Mouse (Mus musculus) embryonic facial prominence, embryonic 11.5 days (tissue): ENCODE measurements at regions not wholly inside any gene's neighbourhood (a gene's known extent, or its start where the extent isn't known, plus 50 kb on each side); places are given as distances from the start of the nearest gene placed in this dataset.

ENCODE experiments used
- ATAC-seq: fragments of 200-750 bp; cut with Nextera tagmentation; replicated peaks from 2 replicates; pipeline ENCODE4 v1.8.0; 2017; ENCODE audit warnings: low read depth; ENCODE audit not compliant: insufficient number of reproducible peaks, low FRiP score, low TSS enrichment
- DNase-seq: peaks from one replicate; pipeline ENCODE4 v3.0.0-alpha.2; 2015; ENCODE audit warnings: low spot score
- H3K27ac ChIP-seq: fragments of 300-500 bp; sonication (generic); replicated peaks from 2 replicates; pipeline ENCODE4 v1.5.1; 2014; ENCODE audit warnings: mild to moderate bottlenecking, low read depth, low read length, control low read depth
- H3K27me3 ChIP-seq: fragments of 300-500 bp; sonication (generic); 2 replicates; pipeline ENCODE4 v1.6.1; 2014; ENCODE audit warnings: mild to moderate bottlenecking, low read length, moderate library complexity, mixed read lengths; ENCODE audit not compliant: control insufficient read depth, insufficient read depth
- H3K36me3 ChIP-seq: fragments of 300-500 bp; sonication (generic); replicated peaks from 2 replicates; pipeline ENCODE4 v1.6.1; 2014; ENCODE audit warnings: low read depth, mild to moderate bottlenecking, low read length, moderate library complexity, mixed read lengths; ENCODE audit not compliant: control insufficient read depth, insufficient read depth
- H3K4me1 ChIP-seq: fragments of 300-500 bp; sonication (generic); 2 replicates; pipeline ENCODE4 v1.6.1; 2014; ENCODE audit warnings: low read length, mixed read lengths; ENCODE audit not compliant: control insufficient read depth, insufficient read depth
- H3K4me2 ChIP-seq: fragments of 300-500 bp; sonication (generic); 2 replicates; pipeline ENCODE4 v1.6.1; 2014; ENCODE audit warnings: low read depth, mild to moderate bottlenecking, control low read depth, low read length, moderate library complexity
- H3K4me3 ChIP-seq: fragments of 300-500 bp; sonication (generic); 2 replicates; pipeline ENCODE4 v1.5.1; 2014; ENCODE audit warnings: low read depth, low read length, control low read depth
- H3K9ac ChIP-seq: fragments of 300-500 bp; sonication (generic); replicated peaks from 2 replicates; pipeline ENCODE4 v1.6.1; 2014; ENCODE audit warnings: mild to moderate bottlenecking, control low read depth, low read length
- H3K9me3 ChIP-seq: fragments of 300-500 bp; sonication (generic); replicated peaks from 2 replicates; pipeline ENCODE4 v1.6.1; 2016; ENCODE audit warnings: mild to moderate bottlenecking, low read length, inconsistent platforms, mixed read lengths; ENCODE audit not compliant: control insufficient read depth
- WGBS: fragments of 180-500 bp; shearing (Covaris S2); extraction: QIAGEN DNeasy Blood & Tissue Kit; methylation state at CpG from one replicate; pipeline ENCODE4 v1.1.7; 2014; 5-methylcytosine and 5-hydroxymethylcytosine counted together

GRCm38 (mm10) chr13:43976676-43977075, 192.1 kb downstream of the Cd83 start:
- ATAC-seq (no peak), DNase-seq (no peak)
- no peak overlapping the region for H3K27ac ChIP-seq
- no peaks in the 10 kb centered on the region for H3K4me1 ChIP-seq
- no peak overlapping the region for H3K4me3 ChIP-seq
- no peaks in the 10 kb centered on the region for H3K27me3 ChIP-seq
- no peaks in the 10 kb centered on the region for H3K36me3 ChIP-seq
- H3K4me2 ChIP-seq: no peak overlapping the region
- WGBS: 63% methylated on average over 7 of the region's 7 CpGs
- H3K9me3 ChIP-seq: no peaks in the 10 kb centered on the region
- H3K9ac ChIP-seq: no peak overlapping the region

- 49% methylated on average over 6 of the region's 6 CpGs for WGBS
- Histone ChIP-seq H3K36me3 (no peaks in the 10 kb centered on the region), H3K9ac (no peak overlapping the region), H3K4me2 (no peak overlapping the region), H3K4me1 (no peaks in the 10 kb centered on the region), H3K27ac (no peak overlapping the region), H3K27me3 (no peaks in the 10 kb centered on the region), H3K9me3 (no peaks in the 10 kb centered on the region), H3K4me3 (no peak overlapping the region)
- DNase-seq: no peak
- ATAC-seq: no peak
Measured at GRCm38 (mm10) chr13:43987338-43987737, 202.8 kb downstream of the Cd83 start.

- Histone ChIP-seq H3K27me3 (no peaks in the 10 kb centered on the region), H3K9me3 (no peaks in the 10 kb centered on the region), H3K4me1 (no peaks in the 10 kb centered on the region), H3K36me3 (no peaks in the 10 kb centered on the region), H3K9ac (no peak overlapping the region), H3K27ac (no peak overlapping the region), H3K4me3 (no peak overlapping the region), H3K4me2 (no peak overlapping the region)
- 87% methylated on average over 4 of the region's 4 CpGs for WGBS
- ATAC-seq (no peak), DNase-seq (no peak)
Measured at GRCm38 (mm10) chr13:43988421-43988820, 203.8 kb downstream of the Cd83 start.

GRCm38 (mm10) chr13:43990281-43991101, 205.9 kb downstream of the Cd83 start:
- Histone ChIP-seq H3K4me2 (no peak overlapping the region), H3K4me1 (no peaks in the 10 kb centered on the region), H3K27me3 (no peaks in the 10 kb centered on the region), H3K36me3 (no peaks in the 10 kb centered on the region), H3K9me3 (no peaks in the 10 kb centered on the region), H3K27ac (no peak overlapping the region), H3K4me3 (no peak overlapping the region), H3K9ac (no peak overlapping the region)
- WGBS: 66% methylated on average over 16 of the region's 16 CpGs
- DNase-seq: no peak
- ATAC-seq: no peak

GRCm38 (mm10) chr13:43991774-43992173, 207.2 kb downstream of the Cd83 start:
- Histone ChIP-seq H3K27ac (no peak overlapping the region), H3K36me3 (no peaks in the 10 kb centered on the region), H3K4me1 (no peaks in the 10 kb centered on the region), H3K4me3 (no peak overlapping the region), H3K9me3 (no peaks in the 10 kb centered on the region), H3K27me3 (no peaks in the 10 kb centered on the region), H3K4me2 (no peak overlapping the region), H3K9ac (no peak overlapping the region)
- ATAC-seq (no peak), DNase-seq (no peak)
- 68% methylated on average over 5 of the region's 5 CpGs for WGBS

- Histone ChIP-seq H3K4me1 (no peaks in the 10 kb centered on the region), H3K9ac (no peak overlapping the region), H3K36me3 (no peaks in the 10 kb centered on the region), H3K4me2 (no peak overlapping the region), H3K27me3 (no peaks in the 10 kb centered on the region), H3K27ac (no peak overlapping the region), H3K4me3 (no peak overlapping the region), H3K9me3 (no peaks in the 10 kb centered on the region)
- ATAC-seq (no peak), DNase-seq (no peak)
Measured at GRCm38 (mm10) chr13:43992968-43993367, 208.4 kb downstream of the Cd83 start.

- Histone ChIP-seq H3K27ac (no peak overlapping the region), H3K36me3 (no peaks in the 10 kb centered on the region), H3K9me3 (no peaks in the 10 kb centered on the region), H3K9ac (no peak overlapping the region), H3K4me1 (no peaks in the 10 kb centered on the region), H3K27me3 (no peaks in the 10 kb centered on the region), H3K4me2 (no peak overlapping the region), H3K4me3 (no peak overlapping the region)
- DNase-seq (no peak), ATAC-seq (no peak)
- 84% methylated on average over 4 of the region's 4 CpGs for whole genome bisulfite sequencing
Measured at GRCm38 (mm10) chr13:43994361-43994760, 209.8 kb downstream of the Cd83 start.

GRCm38 (mm10) chr13:43995623-43996022, 211.0 kb downstream of the Cd83 start:
- no peak overlapping the region for H3K9ac ChIP-seq
- H3K36me3 ChIP-seq: no peaks in the 10 kb centered on the region
- no peaks in the 10 kb centered on the region for H3K27me3 ChIP-seq
- DNase-seq (no peak), ATAC-seq (no peak)
- H3K4me2 ChIP-seq: no peak overlapping the region
- H3K4me1 ChIP-seq: no peaks in the 10 kb centered on the region
- H3K9me3 ChIP-seq: no peaks in the 10 kb centered on the region
- no peak overlapping the region for H3K4me3 ChIP-seq
- H3K27ac ChIP-seq: no peak overlapping the region
- 74% methylated on average over 3 of the region's 3 CpGs for WGBS
